Mouse (Mus musculus) C2C12 (cell line): ENCODE results near the gene Srgap2.
A peak's percentile ranks its signal among the peaks of the same experiment; 100 is the strongest.

ENCODE experiments used
- CEBPB ChIP-seq: IDR thresholded peaks from one replicate; pipeline ENCODE4 v1.6.1; 2011; ENCODE audit warnings: low read depth, mild to moderate bottlenecking, control low read depth, moderate library complexity
- CTCF ChIP-seq: IDR thresholded peaks from one replicate; pipeline ENCODE4 v1.5.1; 2011; ENCODE audit not compliant: control insufficient read depth, insufficient read depth, insufficient read length
- FOSL1 ChIP-seq: IDR thresholded peaks from one replicate; pipeline ENCODE4 v1.8.0; 2011; ENCODE audit warnings: mild to moderate bottlenecking, low read length; ENCODE audit not compliant: poor library complexity, insufficient read depth, severe bottlenecking
- MAX ChIP-seq: IDR thresholded peaks from one replicate; pipeline ENCODE4 v1.6.1; 2011; ENCODE audit warnings: mild to moderate bottlenecking, control low read depth
- MYOD1 ChIP-seq: IDR thresholded peaks from one replicate; pipeline ENCODE4 v1.6.1; 2011; ENCODE audit warnings: low read depth; ENCODE audit not compliant: control insufficient read depth, insufficient read length
- MYOG ChIP-seq: IDR thresholded peaks from one replicate; pipeline ENCODE4 v1.6.1; 2011; ENCODE audit not compliant: control insufficient read depth, insufficient read length; ENCODE audit errors: extremely low read depth
- USF1 ChIP-seq: IDR thresholded peaks from one replicate; pipeline ENCODE4 v1.6.1; 2011; ENCODE audit warnings: low read depth, mild to moderate bottlenecking, control low read depth, moderate library complexity

DNA sequence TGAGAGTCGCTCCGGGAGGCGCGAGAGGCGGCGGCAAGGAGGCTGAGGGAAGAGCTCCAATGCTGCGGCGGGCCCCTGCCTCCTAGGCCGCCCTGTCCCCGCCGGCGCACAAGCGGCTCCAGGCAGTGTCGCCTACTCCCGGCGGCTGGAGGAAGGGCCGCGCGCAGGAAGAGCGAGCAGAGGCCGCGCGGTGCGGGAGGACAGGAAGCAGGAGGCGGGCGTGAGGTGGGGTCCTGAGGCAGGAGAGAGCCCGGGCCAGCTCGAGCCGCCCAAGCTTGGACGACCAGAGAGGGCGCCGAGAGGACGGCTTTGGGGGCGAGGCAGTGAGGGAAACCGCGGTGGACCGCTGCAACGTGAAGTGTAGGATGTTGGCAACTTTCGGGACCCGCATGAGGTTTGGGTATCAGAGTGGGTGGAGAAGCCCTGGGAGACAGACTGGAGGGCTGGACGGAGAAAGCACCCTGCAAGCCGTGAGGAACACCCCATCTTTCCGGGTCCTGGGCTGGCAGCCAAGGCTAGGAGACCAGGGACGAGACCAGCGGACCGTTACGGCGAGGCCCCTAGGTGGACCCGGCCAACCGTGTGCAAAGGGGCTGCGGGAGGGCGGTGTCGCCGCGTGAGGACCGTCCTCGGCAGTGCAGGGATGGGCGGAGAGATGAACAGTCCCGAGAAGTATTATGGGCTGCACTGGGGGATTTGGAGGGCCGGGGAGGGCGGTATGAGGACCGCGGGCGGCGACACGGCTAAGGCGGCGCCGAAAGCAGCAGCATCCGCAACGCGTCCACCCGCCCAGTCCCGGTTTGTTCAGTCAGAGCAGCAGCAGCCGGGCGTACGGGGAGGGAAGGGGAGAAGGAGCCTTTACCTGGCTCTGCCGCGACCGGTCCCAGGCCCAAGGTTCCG, 531 bp downstream of the Srgap2 start:
- peak; percentile 23 for TF ChIP-seq CTCF
- no peak for TF ChIP-seq USF1
- no peak for TF ChIP-seq MYOG
- no peak for TF ChIP-seq MAX
- TF ChIP-seq FOSL1, result no peak
- no peak for TF ChIP-seq MYOD1
- no peak for TF ChIP-seq CEBPB
